Mouse (Mus musculus) gastrocnemius, postnatal 14 days (tissue): ENCODE measurements around the gene Myom1. TPM values are rescaled to one million over a fixed set of nuclear protein-coding genes. Genes with fewer than 3 reads are reported as not detected.

Source experiments
- DNase-seq: peaks from one replicate; pipeline ENCODE4 v3.0.0; 2021; ENCODE audit warnings: mixed read lengths
- intact Hi-C: fragments of 180-260 bp; cut with DNase I; formaldehyde crosslinking; loops from one replicate; pipeline ENCODE4 v1.15.1; 2025; ENCODE audit warnings: low total_unique reads
- total RNA-seq, 2 experiments: library from RNA; stranded (reverse); gene quantifications; 2 replicates each; pipeline ENCODE4 v1.2.3; 2021

The Myom1 gene
- total RNA-seq, 2 experiments from 2014 or later = 1,017 to 1,171 TPM

- peak; percentile 34 for DNase-seq
- intact Hi-C loops = no loop called here
These were observed 12.4 kb upstream of the Myom1 start for GRCm38 (mm10) chr17:70989991-70990390.

GRCm38 (mm10) chr17:70990403-70991303 lies 11.8 kb upstream of the Myom1 start:
- peak; percentile 86 for DNase-seq
- intact Hi-C loops = no loop called here

GRCm38 (mm10) chr17:70991706-70992625 lies 10.5 kb upstream of the Myom1 start:
- intact Hi-C loops = no loop called here
- no peak for DNase-seq

- intact Hi-C loops = no loop called here
- DNase-seq = no peak
These were observed 9.8 kb upstream of the Myom1 start for GRCm38 (mm10) chr17:70992662-70993061.

- no peak for DNase-seq
- intact Hi-C loops = no loop called here
These were observed 9.0 kb upstream of the Myom1 start for GRCm38 (mm10) chr17:70993385-70993807.

GRCm38 (mm10) chr17:70994671-70995070 lies 7.8 kb upstream of the Myom1 start:
- DNase-seq = no peak
- intact Hi-C loops = no loop called here

GRCm38 (mm10) chr17:70995551-70995950 lies 6.9 kb upstream of the Myom1 start:
- intact Hi-C loops = no loop called here
- DNase-seq = no peak

GRCm38 (mm10) chr17:70997836-70998235 lies 4.6 kb upstream of the Myom1 start:
- intact Hi-C loops = no loop called here
- no peak for DNase-seq

GRCm38 (mm10) chr17:70998400-70998975 lies 3.9 kb upstream of the Myom1 start:
- no peak for DNase-seq
- intact Hi-C loops = no loop called here

- DNase-seq = no peak
- intact Hi-C loops = no loop called here
These were observed 3.2 kb upstream of the Myom1 start for GRCm38 (mm10) chr17:70999187-70999586.

- no peak for DNase-seq
These were observed 2.2 kb upstream of the Myom1 start for GRCm38 (mm10) chr17:71000255-71000654.

GRCm38 (mm10) chr17:71001067-71001466 lies 1.4 kb upstream of the Myom1 start:
- intact Hi-C loops = no loop called here
- no peak for DNase-seq

More at GRCm38 (mm10) chr17:71000255-71000654, 2.2 kb upstream of the Myom1 start:
- intact Hi-C loops = no loop called here

GRCm38 (mm10) chr17:71001699-71002080 lies 743 bp upstream of the Myom1 start:
- DNase-seq = peak; percentile 78
- intact Hi-C loops = no loop called here

- DNase-seq = no peak
- intact Hi-C loops = no loop called here
These were observed 286 bp downstream of the Myom1 start, which contains the start of gene Myl12a for GRCm38 (mm10) chr17:71002744-71003094. Gene Myl12a (minus strand): TSS chr17:71002878.

- DNase-seq = no peak
- intact Hi-C loops = no loop called here
These were observed 679 bp downstream of the Myom1 start for GRCm38 (mm10) chr17:71003112-71003511.

GRCm38 (mm10) chr17:71003721-71004120 lies 1.3 kb downstream of the Myom1 start:
- no peak for DNase-seq
- intact Hi-C loops = no loop called here

- DNase-seq = no peak
- intact Hi-C loops = no loop called here
These were observed 1.9 kb downstream of the Myom1 start for GRCm38 (mm10) chr17:71004186-71004960.

GRCm38 (mm10) chr17:71006976-71007375 lies 4.5 kb downstream of the Myom1 start:
- intact Hi-C loops = no loop called here
- no peak for DNase-seq

- DNase-seq = no peak
- intact Hi-C loops = no loop called here
These were observed 6.2 kb downstream of the Myom1 start for GRCm38 (mm10) chr17:71008676-71009075.
